Mouse (Mus musculus) embryonic facial prominence, embryonic 11.5 days (tissue): ENCODE data around the gene Hddc2. TPM values are rescaled to one million over a fixed set of nuclear protein-coding genes. Genes with fewer than 3 reads are reported as not detected.

ENCODE experiments used
- ATAC-seq: fragments of 200-750 bp; cut with Nextera tagmentation; replicated peaks from 2 replicates; pipeline ENCODE4 v1.8.0; 2017; ENCODE audit warnings: low read depth; ENCODE audit not compliant: insufficient number of reproducible peaks, low FRiP score, low TSS enrichment
- DNase-seq: peaks from one replicate; pipeline ENCODE4 v3.0.0-alpha.2; 2015; ENCODE audit warnings: low spot score
- H3K27ac ChIP-seq: fragments of 300-500 bp; sonication (generic); replicated peaks from 2 replicates; pipeline ENCODE4 v1.5.1; 2014; ENCODE audit warnings: mild to moderate bottlenecking, low read depth, low read length, control low read depth
- H3K27me3 ChIP-seq: fragments of 300-500 bp; sonication (generic); 2 replicates; pipeline ENCODE4 v1.6.1; 2014; ENCODE audit warnings: mild to moderate bottlenecking, low read length, moderate library complexity, mixed read lengths; ENCODE audit not compliant: control insufficient read depth, insufficient read depth
- H3K36me3 ChIP-seq: fragments of 300-500 bp; sonication (generic); replicated peaks from 2 replicates; pipeline ENCODE4 v1.6.1; 2014; ENCODE audit warnings: low read depth, mild to moderate bottlenecking, low read length, moderate library complexity, mixed read lengths; ENCODE audit not compliant: control insufficient read depth, insufficient read depth
- H3K4me1 ChIP-seq: fragments of 300-500 bp; sonication (generic); 2 replicates; pipeline ENCODE4 v1.6.1; 2014; ENCODE audit warnings: low read length, mixed read lengths; ENCODE audit not compliant: control insufficient read depth, insufficient read depth
- H3K4me2 ChIP-seq: fragments of 300-500 bp; sonication (generic); 2 replicates; pipeline ENCODE4 v1.6.1; 2014; ENCODE audit warnings: low read depth, mild to moderate bottlenecking, control low read depth, low read length, moderate library complexity
- H3K4me3 ChIP-seq: fragments of 300-500 bp; sonication (generic); 2 replicates; pipeline ENCODE4 v1.5.1; 2014; ENCODE audit warnings: low read depth, low read length, control low read depth
- H3K9ac ChIP-seq: fragments of 300-500 bp; sonication (generic); replicated peaks from 2 replicates; pipeline ENCODE4 v1.6.1; 2014; ENCODE audit warnings: mild to moderate bottlenecking, control low read depth, low read length
- H3K9me3 ChIP-seq: fragments of 300-500 bp; sonication (generic); replicated peaks from 2 replicates; pipeline ENCODE4 v1.6.1; 2016; ENCODE audit warnings: mild to moderate bottlenecking, low read length, inconsistent platforms, mixed read lengths; ENCODE audit not compliant: control insufficient read depth
- whole genome bisulfite sequencing: fragments of 180-500 bp; shearing (Covaris S2); extraction: QIAGEN DNeasy Blood & Tissue Kit; methylation state at CpG from one replicate; pipeline ENCODE4 v1.1.7; 2014; 5-methylcytosine and 5-hydroxymethylcytosine counted together
- polyA plus RNA-seq: library from polyadenylated mRNA; unstranded; fragments of >200 nt; fragmentation: Nextera tagmentation; extraction: Ambion mirVana; gene quantifications from 2 replicates; pipeline ENCODE4 v1.2.1, GENCODE M21; 2014

The Hddc2 gene
- polyA plus RNA-seq, 1 experiment from 2014 or later = 93.4 TPM

DNA sequence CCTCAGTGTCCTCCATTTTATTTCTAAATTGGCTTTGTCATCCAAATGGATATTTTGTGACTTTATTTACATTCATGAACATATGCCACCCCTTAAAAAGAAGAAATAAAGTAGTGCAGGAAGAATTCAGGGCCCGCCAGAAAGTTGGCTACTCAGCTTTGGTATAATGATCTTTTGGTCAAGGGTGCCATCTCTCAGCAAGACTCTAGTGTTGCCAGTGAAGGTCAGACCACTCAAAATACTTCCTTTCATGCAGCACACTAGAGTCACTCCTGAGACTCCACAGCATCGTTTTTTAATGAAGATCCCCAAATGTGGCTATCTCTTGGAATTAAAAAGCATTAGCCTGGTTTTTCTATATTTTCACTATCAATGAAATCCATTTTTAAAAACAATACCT, 14.9 kb upstream of the Hddc2 start:
- DNase-seq (no peak), ATAC-seq (no peak)
- WGBS = 59% methylated on average over 2 of the region's 2 CpGs

GRCm38 (mm10) chr10:31298921-31299574, 14.1 kb upstream of the Hddc2 start:
- no peaks in the 10 kb centered on the region for H3K27me3 ChIP-seq
- DNase-seq = peak; percentile 82
- WGBS = 42% methylated on average over 6 of the region's 6 CpGs
- ATAC-seq = no peak
- no peaks in the 10 kb centered on the region for H3K36me3 ChIP-seq
- no peaks in the 10 kb centered on the region for H3K9me3 ChIP-seq
- no peak overlapping the region for H3K9ac ChIP-seq
- no peaks in the 10 kb centered on the region for H3K4me1 ChIP-seq
- H3K4me3 ChIP-seq = no peak overlapping the region
- H3K4me2 ChIP-seq = no peak overlapping the region
- H3K27ac ChIP-seq = no peak overlapping the region

More for the DNA sequence above, 14.9 kb upstream of the Hddc2 start:
- Histone ChIP-seq H3K4me3 (no peak overlapping the region), H3K4me2 (no peak overlapping the region), H3K9me3 (no peaks in the 10 kb centered on the region), H3K4me1 (no peaks in the 10 kb centered on the region), H3K27ac (no peak overlapping the region), H3K27me3 (no peaks in the 10 kb centered on the region), H3K9ac (no peak overlapping the region), H3K36me3 (no peaks in the 10 kb centered on the region)

DNA sequence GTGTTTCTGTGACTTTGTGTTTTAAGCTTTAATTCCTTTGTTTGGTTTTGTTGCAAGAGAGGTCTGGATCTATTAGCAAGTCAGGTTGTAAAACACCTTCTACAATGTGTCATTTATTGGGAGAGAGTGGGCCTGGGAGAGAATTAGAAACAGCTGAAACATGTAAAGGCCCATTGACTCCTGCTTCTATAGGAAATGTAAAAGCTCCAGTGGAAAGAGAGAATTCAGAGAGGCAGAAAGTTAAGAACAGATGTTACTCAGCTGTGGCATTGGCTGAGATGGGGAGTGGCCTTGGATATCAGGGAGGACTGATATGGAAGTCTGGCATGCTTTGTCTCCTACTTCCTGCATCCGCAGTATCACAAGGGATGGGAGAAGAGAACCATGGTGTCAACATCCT, 12.9 kb upstream of the Hddc2 start:
- H3K4me1 ChIP-seq = no peaks in the 10 kb centered on the region
- H3K9ac ChIP-seq = no peak overlapping the region
- no peak overlapping the region for H3K27ac ChIP-seq
- H3K4me2 ChIP-seq = no peak overlapping the region
- ATAC-seq (no peak), DNase-seq (peak; percentile 27)
- WGBS = 82% methylated on average over 1 of the region's 1 CpGs
- H3K27me3 ChIP-seq = no peaks in the 10 kb centered on the region
- no peak overlapping the region for H3K4me3 ChIP-seq
- H3K9me3 ChIP-seq = no peaks in the 10 kb centered on the region
- no peaks in the 10 kb centered on the region for H3K36me3 ChIP-seq

DNA sequence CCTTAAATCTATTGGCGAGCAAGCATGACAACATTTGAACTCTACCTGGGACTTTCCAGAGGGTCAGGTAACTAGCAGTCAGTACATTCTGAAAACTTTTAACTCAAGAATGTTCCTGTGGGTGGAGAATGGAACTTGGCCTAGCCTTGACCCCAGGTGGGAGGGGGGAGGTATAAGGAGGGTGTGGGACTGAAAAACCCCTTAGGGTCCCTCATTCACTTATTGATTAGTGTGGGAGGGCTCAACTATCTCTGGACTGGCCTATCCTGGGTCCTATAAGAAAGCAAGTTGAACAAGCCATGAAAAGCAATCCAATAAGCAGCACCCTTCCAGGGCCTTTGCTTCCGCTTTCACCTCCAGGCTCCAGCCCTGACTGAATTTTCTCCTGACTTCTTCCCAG, 9.7 kb upstream of the Hddc2 start:
- Histone ChIP-seq H3K27ac (no peak overlapping the region), H3K36me3 (no peaks in the 10 kb centered on the region), H3K4me3 (no peak overlapping the region), H3K9ac (no peak overlapping the region), H3K4me1 (no peaks in the 10 kb centered on the region), H3K4me2 (no peak overlapping the region), H3K27me3 (no peaks in the 10 kb centered on the region), H3K9me3 (no peaks in the 10 kb centered on the region)
- ATAC-seq = no peak
- 84% methylated on average over 2 of the region's 2 CpGs for WGBS
- DNase-seq = no peak

- no peaks in the 10 kb centered on the region for H3K27me3 ChIP-seq
- no peaks in the 10 kb centered on the region for H3K4me1 ChIP-seq
- 9% methylated on average over 1 of the region's 1 CpGs for WGBS
- DNase-seq = peak; percentile 63
- H3K27ac ChIP-seq = no peak overlapping the region
- no peak for ATAC-seq
- H3K36me3 ChIP-seq = no peaks in the 10 kb centered on the region
- H3K9ac ChIP-seq = no peak overlapping the region
- H3K4me2 ChIP-seq = no peak overlapping the region
- no peaks in the 10 kb centered on the region for H3K9me3 ChIP-seq
- no peak overlapping the region for H3K4me3 ChIP-seq
Measured at GRCm38 (mm10) chr10:31307024-31307598, 6.1 kb upstream of the Hddc2 start.

GRCm38 (mm10) chr10:31318491-31318890, 5.3 kb downstream of the Hddc2 start:
- DNase-seq (no peak), ATAC-seq (no peak)
- H3K9ac ChIP-seq = no peak overlapping the region
- no peaks in the 10 kb centered on the region for H3K4me1 ChIP-seq
- H3K36me3 ChIP-seq = no peaks in the 10 kb centered on the region
- H3K9me3 ChIP-seq = no peaks in the 10 kb centered on the region
- H3K4me2 ChIP-seq = no peak overlapping the region
- 89% methylated on average over 5 of the region's 5 CpGs for WGBS
- H3K4me3 ChIP-seq = no peak overlapping the region
- no peaks in the 10 kb centered on the region for H3K27me3 ChIP-seq
- no peak overlapping the region for H3K27ac ChIP-seq

DNA sequence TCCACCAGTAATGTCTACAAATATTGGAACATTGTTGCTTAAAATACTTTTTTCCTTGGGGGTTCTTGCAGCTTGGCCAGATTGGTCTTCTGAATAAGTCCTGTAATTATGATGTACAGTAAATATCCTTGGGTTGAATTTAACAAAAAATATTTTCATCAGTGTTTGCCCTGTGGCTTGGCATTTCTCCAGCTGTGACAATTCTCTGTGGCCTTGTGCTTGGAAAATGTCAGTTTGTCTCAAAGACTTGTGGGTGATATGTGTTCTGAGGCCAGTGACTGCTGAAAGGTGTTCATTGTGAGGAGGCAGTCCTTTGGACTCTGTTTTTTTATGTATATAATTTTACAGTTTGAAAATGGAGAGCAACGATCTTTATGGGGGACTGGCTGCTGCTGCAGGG, 16.3 kb downstream of the Hddc2 start:
- no peaks in the 10 kb centered on the region; the same call in 1 of the 2 replicates for H3K36me3 ChIP-seq
- no peak overlapping the region for H3K9ac ChIP-seq
- H3K27me3 ChIP-seq = no peaks in the 10 kb centered on the region
- H3K4me2 ChIP-seq = no peak overlapping the region
- 86% methylated on average over 1 of the region's 1 CpGs for WGBS
- DNase-seq = no peak
- H3K4me1 ChIP-seq = no peaks in the 10 kb centered on the region
- no peak overlapping the region for H3K27ac ChIP-seq
- ATAC-seq = no peak
- H3K9me3 ChIP-seq = no peaks in the 10 kb centered on the region
- H3K4me3 ChIP-seq = no peak overlapping the region

- H3K4me3 ChIP-seq = no peak overlapping the region
- no peak overlapping the region for H3K4me2 ChIP-seq
- no peaks in the 10 kb centered on the region for H3K27me3 ChIP-seq
- H3K9ac ChIP-seq = no peak overlapping the region
- no peak for ATAC-seq
- H3K27ac ChIP-seq = no peak overlapping the region
- H3K9me3 ChIP-seq = no peaks in the 10 kb centered on the region
- no peak for DNase-seq
- no peaks in the 10 kb centered on the region; the same call in 1 of the 2 replicates for H3K36me3 ChIP-seq
- WGBS = 93% methylated on average over 3 of the region's 3 CpGs
- no peaks in the 10 kb centered on the region for H3K4me1 ChIP-seq
Measured at GRCm38 (mm10) chr10:31330286-31330962, 17.2 kb downstream of the Hddc2 start.
